Mouse (Mus musculus): Measurements from ENCODE around the gene Gm37240. TPM values are rescaled to one million over a fixed set of nuclear protein-coding genes. Genes with fewer than 3 reads are reported as not detected.

Gene Gm37240
- polyA plus RNA-seq, 1 experiment, result not detected

DNA sequence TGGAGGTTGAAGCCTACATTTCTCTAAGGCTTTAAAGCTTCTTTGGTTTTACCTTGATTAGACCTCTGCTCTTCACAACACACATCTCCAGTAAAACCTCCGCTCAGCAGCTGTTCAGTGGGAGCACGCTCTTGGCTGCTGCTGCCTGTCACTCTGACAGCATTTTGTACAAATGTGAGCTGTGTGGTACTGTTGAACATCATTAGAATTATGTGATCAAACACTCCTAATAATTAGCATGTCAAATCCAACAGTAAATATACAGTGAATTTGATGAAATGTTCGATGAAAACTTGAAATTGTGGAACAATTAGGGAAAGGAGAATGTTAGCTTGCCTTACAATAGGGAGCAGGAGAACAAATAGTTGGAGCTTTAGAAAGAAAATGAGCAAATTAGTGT lies 32.3 kb downstream of the Gm37240 start:
- H3K27ac ChIP-seq (replicated peaks; ENCODE audit: low read depth, low read length), result no peak overlapping the region

DNA sequence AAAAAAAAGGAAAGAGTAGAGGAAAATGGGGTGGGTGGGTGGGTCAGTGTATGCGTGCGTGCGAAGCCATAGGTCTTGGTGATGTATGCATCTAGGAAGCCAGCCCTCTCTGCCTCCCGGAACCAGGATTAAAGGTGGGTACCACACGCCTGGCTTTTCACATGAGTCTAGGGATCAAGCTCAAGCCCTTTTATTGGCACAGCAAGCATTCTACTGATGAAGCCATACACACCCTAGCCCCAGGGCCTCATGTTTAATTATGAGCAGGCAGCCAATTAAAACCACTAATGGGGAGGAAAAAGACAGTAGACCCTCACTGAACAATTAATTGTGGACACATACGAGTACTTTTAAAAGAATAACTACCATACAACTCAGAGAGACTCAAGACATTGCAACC lies 33.2 kb downstream of the Gm37240 start:
- no peak overlapping the region for H3K27ac ChIP-seq (replicated peaks; ENCODE audit: low read depth, low read length)
- no peaks in the 10 kb centered on the region for H3K4me1 ChIP-seq (ENCODE audit: control insufficient read depth, insufficient read depth, insufficient read length, low read length)
- H3K4me3 ChIP-seq (ENCODE audit: insufficient read depth, low read depth, low read length), result no peak overlapping the region

More for the DNA sequence above, 32.3 kb downstream of the Gm37240 start:
- Histone ChIP-seq H3K4me3 (ENCODE audit: insufficient read depth, low read depth, low read length) (no peak overlapping the region), H3K4me1 (ENCODE audit: control insufficient read depth, insufficient read depth, insufficient read length, low read length) (no peaks in the 10 kb centered on the region)

DNA sequence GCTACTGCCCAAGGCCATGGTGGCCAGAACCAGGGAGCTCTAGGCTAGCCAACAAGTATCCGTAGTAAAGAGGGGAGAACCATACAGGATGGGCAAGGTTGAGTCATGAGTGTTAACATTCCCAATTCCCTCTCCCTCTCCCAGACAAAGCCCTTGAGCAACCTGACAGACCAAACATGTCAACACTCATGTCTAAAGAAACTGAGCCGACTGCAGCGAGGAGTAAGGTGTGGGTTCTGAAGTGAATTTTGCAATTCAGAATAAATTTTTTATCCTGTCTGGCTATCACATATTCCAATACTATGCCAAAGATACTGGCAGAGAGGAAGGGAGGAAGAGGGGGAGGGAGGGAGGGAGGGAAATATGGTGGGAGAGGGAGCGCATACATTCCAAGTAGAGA lies 33.6 kb downstream of the Gm37240 start:
- Histone ChIP-seq H3K4me1 (ENCODE audit: control insufficient read depth, insufficient read depth, insufficient read length, low read length) (no peaks in the 10 kb centered on the region), H3K4me3 (ENCODE audit: insufficient read depth, low read depth, low read length) (no peak overlapping the region), H3K27ac (replicated peaks; ENCODE audit: low read depth, low read length) (no peak overlapping the region)

DNA sequence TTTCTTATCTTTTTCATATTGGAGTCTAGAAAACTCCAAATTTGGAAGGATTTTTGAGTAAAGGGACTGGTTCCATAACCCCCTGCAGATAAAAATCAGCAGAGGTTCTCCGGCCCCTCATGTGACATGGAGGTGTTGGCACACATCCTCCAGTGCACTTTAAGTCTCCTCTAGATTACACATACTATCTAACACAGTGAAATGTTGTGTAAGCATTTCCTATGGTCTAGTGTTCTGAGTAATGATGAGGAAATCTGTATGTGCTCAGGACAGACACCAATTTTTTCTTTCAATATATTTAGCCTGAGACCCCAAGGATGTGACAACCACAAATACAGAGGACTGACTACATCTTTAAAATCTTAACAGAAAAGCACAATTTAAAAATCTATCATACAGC lies 37.2 kb downstream of the Gm37240 start:
- H3K27ac ChIP-seq (replicated peaks; ENCODE audit: low read depth, low read length), result no peak overlapping the region
- no peaks in the 10 kb centered on the region for H3K4me1 ChIP-seq (ENCODE audit: control insufficient read depth, insufficient read depth, insufficient read length, low read length)
- no peak overlapping the region for H3K4me3 ChIP-seq (ENCODE audit: insufficient read depth, low read depth, low read length)

DNA sequence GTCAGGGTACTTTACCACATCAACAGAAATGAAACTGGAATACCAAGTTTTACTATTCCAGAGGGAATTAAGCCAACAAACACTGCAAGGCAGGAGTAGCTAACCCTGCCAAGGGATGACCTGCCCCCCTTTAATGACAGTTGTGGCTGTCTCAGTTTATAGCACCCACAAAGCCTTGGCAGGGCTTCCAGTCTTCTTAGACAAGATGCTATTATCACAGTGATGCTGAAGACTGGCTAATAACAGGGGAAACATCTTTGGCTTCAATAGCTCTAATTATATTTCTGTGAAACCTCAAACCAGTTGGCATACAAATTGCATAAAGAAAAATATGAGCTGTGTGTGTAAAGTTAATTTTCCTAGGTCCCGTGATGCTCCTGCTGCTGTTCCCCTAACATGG lies 41.0 kb downstream of the Gm37240 start:
- no peak overlapping the region for H3K4me3 ChIP-seq (ENCODE audit: insufficient read depth, low read depth, low read length)
- H3K4me1 ChIP-seq (ENCODE audit: control insufficient read depth, insufficient read depth, insufficient read length, low read length), result no peaks in the 10 kb centered on the region
- no peak overlapping the region for H3K27ac ChIP-seq (replicated peaks; ENCODE audit: low read depth, low read length)

DNA sequence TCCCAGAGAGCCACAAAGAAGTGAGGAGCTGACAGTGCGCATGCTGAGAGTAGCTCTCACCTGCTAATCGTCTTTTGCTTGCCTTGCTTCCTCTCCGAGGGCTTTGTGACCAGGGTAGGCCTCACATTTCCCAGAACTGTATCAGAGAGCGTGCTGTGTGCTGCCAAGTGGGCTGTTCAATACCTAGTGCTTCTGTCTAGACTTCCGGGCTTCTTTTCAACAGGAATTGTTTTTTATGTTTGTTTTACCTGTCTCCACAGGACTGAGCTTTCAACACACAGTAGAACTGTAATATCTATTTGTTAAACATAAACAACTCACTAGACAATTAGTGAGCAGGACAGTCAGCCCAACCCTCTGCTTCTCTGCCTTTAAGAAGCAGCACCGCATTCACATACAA lies 42.0 kb downstream of the Gm37240 start:
- no peak overlapping the region for H3K4me3 ChIP-seq (ENCODE audit: insufficient read depth, low read depth, low read length)
- no peak overlapping the region for H3K27ac ChIP-seq (replicated peaks; ENCODE audit: low read depth, low read length)
- no peaks in the 10 kb centered on the region for H3K4me1 ChIP-seq (ENCODE audit: control insufficient read depth, insufficient read depth, insufficient read length, low read length)

DNA sequence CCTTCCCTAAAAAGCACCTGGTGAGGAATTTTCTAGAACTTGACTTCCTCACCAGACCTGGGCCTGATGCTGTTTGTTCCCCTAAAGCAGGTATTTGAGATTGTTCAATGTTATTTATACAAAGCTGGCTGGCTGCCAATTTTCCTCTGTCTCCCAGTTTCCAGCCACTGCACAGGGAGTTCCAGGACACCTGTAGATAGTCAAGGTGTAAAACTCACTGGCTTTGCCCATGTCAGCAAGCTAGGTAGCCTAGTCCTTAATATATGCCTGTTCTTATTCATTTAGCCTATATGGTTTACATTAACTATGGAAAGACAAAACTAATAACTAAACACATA lies 44.5 kb downstream of the Gm37240 start:
- H3K27ac ChIP-seq (replicated peaks; ENCODE audit: low read depth, low read length), result no peak overlapping the region
- no peaks in the 10 kb centered on the region for H3K4me1 ChIP-seq (ENCODE audit: control insufficient read depth, insufficient read depth, insufficient read length, low read length)
- no peak overlapping the region for H3K4me3 ChIP-seq (ENCODE audit: insufficient read depth, low read depth, low read length)

DNA sequence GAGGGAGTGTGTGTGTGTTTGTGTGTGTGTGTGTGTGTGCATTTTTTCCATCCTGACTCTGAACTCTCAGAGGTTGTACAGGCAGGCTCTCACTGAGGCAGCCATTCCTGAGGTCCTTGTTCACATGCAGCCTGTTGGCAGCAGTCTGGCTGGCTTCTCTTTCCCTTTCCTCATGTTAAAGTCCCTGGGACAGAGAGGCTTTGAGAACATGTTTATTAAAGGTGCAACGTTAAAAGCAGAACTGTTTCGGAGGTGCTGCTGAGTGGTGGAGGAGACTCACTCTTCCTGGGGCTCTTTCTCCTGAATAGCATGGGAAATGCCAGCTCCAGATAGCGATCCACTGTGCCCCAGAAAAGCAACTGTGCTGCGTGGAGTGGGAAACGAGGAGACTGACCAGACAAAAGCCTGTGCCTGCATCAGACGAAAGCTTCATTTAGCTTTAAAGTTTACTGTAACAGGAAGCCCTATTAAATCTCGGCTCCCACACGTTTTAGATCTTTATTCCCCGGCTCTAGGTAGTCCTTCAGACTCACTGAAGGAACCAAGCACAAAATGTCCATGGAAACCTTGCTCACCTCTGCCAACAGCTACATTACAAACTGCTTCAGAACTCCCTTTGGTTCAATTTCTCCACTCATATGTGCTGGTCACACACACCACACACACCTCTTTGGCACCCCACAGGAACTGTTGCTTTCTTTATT lies 45.0 kb downstream of the Gm37240 start:
- no peak overlapping the region for H3K4me3 ChIP-seq (ENCODE audit: insufficient read depth, low read depth, low read length)
- no peaks in the 10 kb centered on the region for H3K4me1 ChIP-seq (ENCODE audit: control insufficient read depth, insufficient read depth, insufficient read length, low read length)
- H3K27ac ChIP-seq (replicated peaks; ENCODE audit: low read depth, low read length), result no peak overlapping the region

DNA sequence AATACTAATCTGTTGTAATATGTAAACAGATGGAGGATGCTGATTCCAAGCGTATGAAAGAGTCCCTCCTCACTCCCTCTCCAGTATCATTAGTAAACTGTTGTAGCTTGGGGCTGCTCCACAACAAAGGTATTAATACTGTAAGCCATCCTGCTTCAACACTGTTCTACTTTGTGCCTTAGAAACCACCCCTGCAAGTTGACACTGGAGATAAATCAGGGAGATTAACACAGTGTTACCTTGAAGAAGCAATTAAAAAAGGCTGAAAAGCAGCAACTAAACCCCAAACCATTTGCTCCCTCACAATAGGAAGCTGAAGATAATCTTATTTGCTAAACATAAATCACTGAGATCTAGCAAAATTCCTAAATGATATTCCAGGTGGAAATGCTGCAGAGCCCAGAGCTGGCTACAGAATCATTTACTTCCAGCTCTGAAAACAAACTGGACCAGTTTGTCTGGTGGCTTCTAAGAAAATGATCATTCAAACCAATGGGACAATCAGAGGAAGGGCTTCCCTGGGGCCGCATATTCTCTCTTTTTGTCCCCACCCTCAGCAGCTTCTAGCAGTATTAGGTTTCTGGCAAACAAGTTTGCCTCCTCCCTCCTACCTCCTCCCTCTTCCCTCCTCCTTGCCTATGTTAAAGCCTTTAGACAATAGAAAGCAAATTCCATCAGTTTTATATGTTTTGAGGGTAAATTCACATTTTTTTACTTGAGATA lies 45.7 kb downstream of the Gm37240 start:
- Histone ChIP-seq H3K27ac (replicated peaks; ENCODE audit: low read depth, low read length) (no peak overlapping the region), H3K4me3 (ENCODE audit: insufficient read depth, low read depth, low read length) (no peak overlapping the region), H3K4me1 (ENCODE audit: control insufficient read depth, insufficient read depth, insufficient read length, low read length) (no peaks in the 10 kb centered on the region)

DNA sequence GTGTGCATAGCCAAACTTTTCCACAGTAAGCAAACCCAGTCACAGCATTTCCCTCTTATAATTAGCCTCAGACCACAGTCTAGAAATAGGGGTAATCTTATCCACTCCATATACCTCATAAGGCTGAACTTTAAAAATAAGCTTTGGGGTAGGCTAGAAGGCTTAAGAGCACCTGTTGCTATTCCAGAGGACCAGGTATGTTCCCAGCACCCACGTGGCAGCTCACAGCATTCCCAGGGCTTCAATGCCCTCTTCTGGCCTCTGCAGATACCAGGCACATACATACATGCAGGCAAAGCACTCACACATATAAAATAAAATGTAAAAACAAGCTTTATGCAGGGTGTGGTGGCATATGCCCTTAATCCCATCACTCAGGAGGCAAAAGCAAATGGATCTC lies 53.7 kb downstream of the Gm37240 start:
- Histone ChIP-seq H3K4me3 (ENCODE audit: insufficient read depth, low read depth, low read length) (no peak overlapping the region), H3K27ac (replicated peaks; ENCODE audit: low read depth, low read length) (no peak overlapping the region), H3K4me1 (ENCODE audit: control insufficient read depth, insufficient read depth, insufficient read length, low read length) (no peaks in the 10 kb centered on the region)

DNA sequence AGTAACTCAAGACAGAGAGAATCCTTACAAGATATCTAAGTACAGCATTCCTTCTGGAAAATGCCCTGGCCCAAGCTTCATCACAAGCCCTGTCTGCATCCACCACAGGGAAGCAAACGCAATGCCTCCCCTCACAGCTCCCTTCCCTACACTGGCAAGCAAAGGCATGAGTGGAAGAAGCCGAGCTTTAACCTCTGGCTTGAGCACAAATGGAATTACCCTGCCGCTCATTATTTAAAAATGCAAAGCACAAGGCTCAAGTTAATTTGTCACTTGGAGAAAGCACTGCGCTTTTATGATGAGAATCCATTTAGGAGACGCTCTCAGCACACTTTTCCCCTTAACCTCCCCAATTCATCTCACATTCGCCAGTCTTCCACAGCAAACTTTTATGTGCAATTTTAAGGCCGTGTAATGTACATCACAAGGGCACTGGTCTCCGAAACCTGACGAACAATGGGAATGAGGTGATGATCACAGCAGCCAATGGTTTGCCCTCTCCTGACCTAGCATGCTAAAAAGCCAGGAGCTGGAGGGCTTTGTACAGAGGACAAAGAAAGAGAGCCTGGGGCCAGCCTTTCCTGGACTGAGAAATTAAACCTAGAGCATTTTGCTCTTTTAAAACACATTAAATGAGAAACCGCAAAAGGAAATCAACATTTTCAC lies 54.7 kb downstream of the Gm37240 start:
- Histone ChIP-seq H3K4me3 (ENCODE audit: insufficient read depth, low read depth, low read length) (no peak overlapping the region), H3K4me1 (ENCODE audit: control insufficient read depth, insufficient read depth, insufficient read length, low read length) (no peaks in the 10 kb centered on the region), H3K27ac (replicated peaks; ENCODE audit: low read depth, low read length) (no peak overlapping the region)

DNA sequence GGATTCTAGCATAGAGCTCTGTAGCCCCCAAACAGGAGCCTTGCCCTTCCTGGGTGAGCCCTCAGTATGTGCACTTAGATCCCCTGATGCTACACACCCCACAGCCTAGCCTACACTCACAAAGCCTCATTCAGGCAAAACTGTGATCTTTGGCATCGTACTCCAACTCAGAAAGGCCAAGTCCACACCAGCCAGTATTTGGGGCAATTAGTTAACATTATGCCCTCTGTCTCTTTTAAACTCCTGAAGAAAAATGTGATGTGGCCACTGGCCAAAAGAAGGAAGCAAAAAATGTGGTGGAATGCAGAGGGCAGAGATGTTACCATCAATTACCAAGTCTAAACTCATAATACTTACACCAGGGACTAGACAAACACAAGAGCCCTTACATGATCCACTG lies 55.5 kb downstream of the Gm37240 start:
- H3K27ac ChIP-seq (replicated peaks; ENCODE audit: low read depth, low read length), result no peak overlapping the region
- no peak overlapping the region for H3K4me3 ChIP-seq (ENCODE audit: insufficient read depth, low read depth, low read length)
- H3K4me1 ChIP-seq (ENCODE audit: control insufficient read depth, insufficient read depth, insufficient read length, low read length), result no peaks in the 10 kb centered on the region

DNA sequence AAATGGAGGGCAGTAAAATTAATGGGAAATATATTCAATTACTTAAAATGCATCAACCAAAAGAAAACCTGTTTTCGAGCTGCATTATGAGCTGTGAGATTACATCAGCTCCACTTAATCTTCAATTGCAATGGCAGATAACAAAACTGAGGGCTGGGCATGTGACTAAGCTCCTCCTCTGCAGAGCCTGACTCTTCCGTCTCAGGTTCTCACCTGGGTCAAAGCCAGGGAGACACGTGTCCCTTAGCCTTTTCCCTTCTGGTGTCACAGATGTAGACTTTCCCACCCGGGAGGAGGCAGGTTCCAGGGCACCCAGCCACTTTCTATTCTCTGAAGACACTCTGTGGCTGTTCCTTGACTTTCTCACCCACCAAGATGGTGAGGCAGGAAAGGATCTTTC lies 58.3 kb downstream of the Gm37240 start:
- Histone ChIP-seq H3K4me3 (ENCODE audit: insufficient read depth, low read depth, low read length) (no peak overlapping the region), H3K27ac (replicated peaks; ENCODE audit: low read depth, low read length) (no peak overlapping the region), H3K4me1 (ENCODE audit: control insufficient read depth, insufficient read depth, insufficient read length, low read length) (no peaks in the 10 kb centered on the region)

DNA sequence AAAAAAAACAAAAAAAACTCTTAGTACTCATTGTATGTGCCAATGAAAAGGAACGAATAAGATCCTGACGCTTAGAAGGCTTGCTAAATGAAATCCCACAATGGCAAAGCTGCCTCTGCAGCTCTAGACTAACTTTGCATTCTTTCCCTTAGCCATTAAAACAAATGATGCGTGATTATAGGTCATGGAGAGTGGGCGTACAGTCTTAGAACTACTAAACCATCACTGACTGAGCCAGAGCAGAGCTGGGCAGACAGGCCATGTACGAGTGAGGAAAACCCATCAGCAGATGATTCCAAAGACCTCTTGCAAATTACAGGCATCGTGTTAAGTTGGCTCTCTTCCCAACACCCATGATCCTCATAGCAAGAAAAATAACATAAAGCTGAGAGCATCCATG lies 59.5 kb downstream of the Gm37240 start:
- no peak overlapping the region for H3K27ac ChIP-seq (replicated peaks; ENCODE audit: low read depth, low read length)
- no peaks in the 10 kb centered on the region for H3K4me1 ChIP-seq (ENCODE audit: control insufficient read depth, insufficient read depth, insufficient read length, low read length)
- no peak overlapping the region for H3K4me3 ChIP-seq (ENCODE audit: insufficient read depth, low read depth, low read length)

DNA sequence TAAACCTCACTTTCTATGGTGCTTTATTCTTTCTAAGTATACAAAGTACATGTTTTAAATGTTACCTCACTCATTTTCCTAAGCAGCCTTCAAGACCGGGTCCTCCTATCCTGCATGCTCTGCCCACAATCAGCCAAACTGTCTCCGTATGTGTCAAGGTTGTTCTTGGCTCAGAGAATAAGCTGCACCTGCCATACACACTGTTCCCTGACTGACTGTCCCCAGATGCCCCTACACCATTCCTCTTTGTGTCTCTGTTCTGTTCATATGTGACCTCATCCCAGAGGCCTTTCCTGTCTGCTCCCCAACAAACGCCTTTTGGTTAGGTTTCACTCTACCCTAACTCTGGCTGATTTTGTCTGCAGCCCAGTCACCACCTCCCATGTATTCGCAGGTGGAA lies 60.0 kb downstream of the Gm37240 start:
- Histone ChIP-seq H3K27ac (replicated peaks; ENCODE audit: low read depth, low read length) (no peak overlapping the region), H3K4me3 (ENCODE audit: insufficient read depth, low read depth, low read length) (no peak overlapping the region), H3K4me1 (ENCODE audit: control insufficient read depth, insufficient read depth, insufficient read length, low read length) (no peaks in the 10 kb centered on the region)
